Mouse (Mus musculus) MEL-GATA-1-ER (cell line): ENCODE results near the gene Fam126b.
"Not testable (repeated sequence)": the region's sequence is repeated elsewhere in the genome, so short reads cannot be mapped to it uniquely, and the experiment has no call there.

Experiments
- DNase-seq: peaks from one replicate; pipeline ENCODE4 v3.0.0-alpha.2; 2012; ENCODE audit warnings: low read depth; ENCODE audit errors: extremely low read depth

Fam126b gene

GRCm38 (mm10) chr1:58586171-58586997 is at the start of gene Fam126b, which contains the start of gene Ndufb3:
TSS of gene Fam126b (minus strand) at chr1:58586323.
TSS of gene Ndufb3 (plus strand) at chr1:58586384.
- DNase-seq = peak; percentile 93

- not testable (repeated sequence) for DNase-seq
Measured at GRCm38 (mm10) chr1:58628847-58629246, 42.7 kb upstream of the Fam126b start.

- no peak for DNase-seq
Measured at GRCm38 (mm10) chr1:58621996-58622748, 36.0 kb upstream of the Fam126b start.

GRCm38 (mm10) chr1:58621251-58621650 is 35.1 kb upstream of the Fam126b start:
- DNase-seq = no peak

- DNase-seq = peak; percentile 14
Measured at GRCm38 (mm10) chr1:58618766-58619165, 32.6 kb upstream of the Fam126b start.

GRCm38 (mm10) chr1:58617978-58618668 is 32.0 kb upstream of the Fam126b start:
- DNase-seq = peak; percentile 85

- no peak for DNase-seq
Measured at GRCm38 (mm10) chr1:58617076-58617475, 31.0 kb upstream of the Fam126b start.

GRCm38 (mm10) chr1:58616176-58616575 is 30.1 kb upstream of the Fam126b start:
- peak; percentile 21 for DNase-seq

- DNase-seq = no peak
Measured at GRCm38 (mm10) chr1:58615146-58615545, 29.0 kb upstream of the Fam126b start.

GRCm38 (mm10) chr1:58614424-58614823 is 28.3 kb upstream of the Fam126b start:
- DNase-seq = peak; percentile 23

- DNase-seq = peak; percentile 52
Measured at GRCm38 (mm10) chr1:58613786-58614185, 27.7 kb upstream of the Fam126b start.

GRCm38 (mm10) chr1:58610611-58611010 is 24.5 kb upstream of the Fam126b start:
- no peak for DNase-seq

- DNase-seq = no peak
Measured at GRCm38 (mm10) chr1:58610166-58610565, 24.0 kb upstream of the Fam126b start.

GRCm38 (mm10) chr1:58609591-58609990 is 23.5 kb upstream of the Fam126b start:
- not testable (repeated sequence) for DNase-seq

GRCm38 (mm10) chr1:58603738-58604137 is 17.6 kb upstream of the Fam126b start:
- no peak for DNase-seq

- DNase-seq = no peak
Measured at GRCm38 (mm10) chr1:58602681-58603080, 16.6 kb upstream of the Fam126b start.

GRCm38 (mm10) chr1:58587491-58587890 is 1.4 kb upstream of the Fam126b start:
- no peak for DNase-seq

GRCm38 (mm10) chr1:58585373-58586170 is 551 bp downstream of the Fam126b start:
- DNase-seq = peak; percentile 31

- DNase-seq = peak; percentile 25
Measured at GRCm38 (mm10) chr1:58584271-58584670, 1.9 kb downstream of the Fam126b start.

- DNase-seq = no peak
Measured at GRCm38 (mm10) chr1:58582611-58583010, 3.5 kb downstream of the Fam126b start.

GRCm38 (mm10) chr1:58579179-58579578 is 6.9 kb downstream of the Fam126b start:
- peak; percentile 26 for DNase-seq
